Mouse (Mus musculus) liver, embryonic 12.5 days (tissue): ENCODE measurements around the gene Ppp1r26. TPM values are rescaled to one million over a fixed set of nuclear protein-coding genes. Genes with fewer than 3 reads are reported as not detected.

Experiments used
- polyA plus RNA-seq: library from polyadenylated mRNA; unstranded; fragments of >200 nt; fragmentation: Nextera tagmentation; extraction: Ambion mirVana; gene quantifications from 2 replicates; pipeline ENCODE4 v1.2.1, GENCODE M21; 2016

The Ppp1r26 gene
- polyA plus RNA-seq, 1 experiment from 2014 or later, result 0.42 TPM

Other genes starting within 250 kb of the Ppp1r26 start
- gene 1700007K13Rik, start 19.5 kb downstream of the Ppp1r26 start, polyA plus RNA-seq, result not detected in 2 replicates
- 39.8 and 41.0 TPM in 2 replicates for gene Mrps2, start 21.3 kb downstream of the Ppp1r26 start, polyA plus RNA-seq
- gene Gbgt1, start 50.1 kb downstream of the Ppp1r26 start, polyA plus RNA-seq, result 0.37 and 0.39 TPM in 2 replicates
- 0.64 and 0.71 TPM in 2 replicates for gene Gm10134, start 59.3 kb downstream of the Ppp1r26 start, polyA plus RNA-seq
- gene Ralgds, start 66.3 kb downstream of the Ppp1r26 start, polyA plus RNA-seq, result 4.3 and 5.5 TPM in 2 replicates
- not detected in 2 replicates for gene Cel, start 116.6 kb downstream of the Ppp1r26 start, polyA plus RNA-seq
- gene Gtf3c5, start 137.0 kb downstream of the Ppp1r26 start, polyA plus RNA-seq, result 24.9 and 26.3 TPM in 2 replicates
- 117 and 121 TPM in 2 replicates for gene Gfi1b, start 175.2 kb downstream of the Ppp1r26 start, polyA plus RNA-seq
- gene Tsc1, start 194.4 kb downstream of the Ppp1r26 start, polyA plus RNA-seq, result 12.5 and 13.6 TPM in 2 replicates